8 mouse cellular contexts compared by ENCODE assay signal in genomic region chr8:120516182-120516755, GRCm38 (mm10).
DNase-seq lines count a peak whose midpoint lies in the region; ATAC-seq lines count a peak whose summit lies in the region.

No protein-coding gene starts in this region.

- peak overlapping the region; percentile 33 for H3K4me2 ChIP-seq in kidney, embryonic 15.5 days
- H3K4me2 ChIP-seq in forebrain, embryonic 12.5 days, result peak overlapping the region; percentile 24
- H3K4me2 ChIP-seq in limb, embryonic 11.5 days (ENCODE audit: low read depth, severe bottlenecking), result no peak overlapping the region
- H3K4me2 ChIP-seq in neural tube, embryonic 13.5 days, result peak overlapping the region; percentile 21

- 10% methylated on average over 12 of the region's 12 CpGs for WGBS in kidney, embryonic 15.5 days
- WGBS in forebrain, embryonic 12.5 days, result 6% methylated on average over 11 of the region's 12 CpGs
- whole genome bisulfite sequencing in limb, embryonic 11.5 days, result 6% methylated on average over 12 of the region's 12 CpGs
- 13% methylated on average over 12 of the region's 12 CpGs for WGBS in neural tube, embryonic 13.5 days

- H3K27me3 ChIP-seq in kidney, embryonic 15.5 days, result 0 out of 2 replicates have a peak, but pooled peaks cover 4% of the 10 kb centered on the region
- H3K27me3 ChIP-seq in forebrain, embryonic 12.5 days, result peaks cover 42% of the 10 kb centered on the region
- no peaks in the 10 kb centered on the region for H3K27me3 ChIP-seq in limb, embryonic 11.5 days (ENCODE audit: control insufficient read depth, insufficient read depth, low read length)
- no peaks in the 10 kb centered on the region for H3K27me3 ChIP-seq in neural tube, embryonic 13.5 days

- H3K9ac ChIP-seq in kidney, embryonic 15.5 days, result no peak overlapping the region
- no peak overlapping the region for H3K9ac ChIP-seq in forebrain, embryonic 12.5 days
- no peak overlapping the region for H3K9ac ChIP-seq in limb, embryonic 11.5 days (ENCODE audit: low read length)
- no peak overlapping the region for H3K9ac ChIP-seq in neural tube, embryonic 13.5 days

- no peaks in the 10 kb centered on the region for H3K36me3 ChIP-seq in kidney, embryonic 15.5 days
- H3K36me3 ChIP-seq in forebrain, embryonic 12.5 days (replicated peaks), result no peaks in the 10 kb centered on the region
- no peaks in the 10 kb centered on the region for H3K36me3 ChIP-seq in limb, embryonic 11.5 days (ENCODE audit: control insufficient read depth, insufficient read depth, low read length)
- H3K36me3 ChIP-seq in neural tube, embryonic 13.5 days, result no peaks in the 10 kb centered on the region

- no peak for ATAC-seq in kidney, embryonic 15.5 days (replicated peaks; ENCODE audit: low FRiP score)
- ATAC-seq in forebrain, embryonic 12.5 days (ENCODE audit: low FRiP score), result no peak
- ATAC-seq in limb, embryonic 11.5 days (ENCODE audit: insufficient number of reproducible peaks, low FRiP score, low TSS enrichment, low read depth), result no peak
- no peak for ATAC-seq in neural tube, embryonic 13.5 days (ENCODE audit: low read depth)

- no peak overlapping the region for H3K4me3 ChIP-seq in kidney, embryonic 15.5 days (replicated peaks)
- H3K4me3 ChIP-seq in forebrain, embryonic 12.5 days (replicated peaks), result no peak overlapping the region
- no peak overlapping the region for H3K4me3 ChIP-seq in limb, embryonic 11.5 days (ENCODE audit: low read depth, low read length)
- H3K4me3 ChIP-seq in neural tube, embryonic 13.5 days, result no peak overlapping the region

- no peak for DNase-seq in kidney, adult 8-10 months
- peak; percentile 74 for DNase-seq in limb, embryonic 11.5 days (ENCODE audit: low spot score)
- no peak for DNase-seq in adrenal gland, postnatal 25 days
- no peak for DNase-seq in right cerebral cortex, postnatal 25 days
- DNase-seq in cerebellum, postnatal 36 days, result no peak

- no peaks in the 10 kb centered on the region for H3K9me3 ChIP-seq in kidney, embryonic 15.5 days (replicated peaks)
- no peaks in the 10 kb centered on the region for H3K9me3 ChIP-seq in forebrain, embryonic 12.5 days
- no peaks in the 10 kb centered on the region for H3K9me3 ChIP-seq in limb, embryonic 11.5 days (ENCODE audit: control insufficient read depth, low read length)
- H3K9me3 ChIP-seq in neural tube, embryonic 13.5 days, result no peaks in the 10 kb centered on the region

- H3K27ac ChIP-seq in kidney, embryonic 15.5 days, result peak overlapping the region; percentile 54; the same call in 1 of the 2 replicates
- H3K27ac ChIP-seq in forebrain, embryonic 12.5 days, result peak overlapping the region; percentile 54
- no peak overlapping the region for H3K27ac ChIP-seq in limb, embryonic 11.5 days (replicated peaks; ENCODE audit: low read depth, low read length)
- peak overlapping the region; percentile 68 for H3K27ac ChIP-seq in neural tube, embryonic 13.5 days (replicated peaks)

- peaks cover 98% of the 10 kb centered on the region for H3K4me1 ChIP-seq in kidney, embryonic 15.5 days
- peaks cover 100% of the 10 kb centered on the region for H3K4me1 ChIP-seq in forebrain, embryonic 12.5 days
- peaks cover 82% of the 10 kb centered on the region for H3K4me1 ChIP-seq in limb, embryonic 11.5 days (ENCODE audit: control insufficient read depth, insufficient read depth, low read length)
- H3K4me1 ChIP-seq in neural tube, embryonic 13.5 days (replicated peaks), result peaks cover 100% of the 10 kb centered on the region
